Mouse (Mus musculus): Measurements from ENCODE around the gene Gm17655.

DNA sequence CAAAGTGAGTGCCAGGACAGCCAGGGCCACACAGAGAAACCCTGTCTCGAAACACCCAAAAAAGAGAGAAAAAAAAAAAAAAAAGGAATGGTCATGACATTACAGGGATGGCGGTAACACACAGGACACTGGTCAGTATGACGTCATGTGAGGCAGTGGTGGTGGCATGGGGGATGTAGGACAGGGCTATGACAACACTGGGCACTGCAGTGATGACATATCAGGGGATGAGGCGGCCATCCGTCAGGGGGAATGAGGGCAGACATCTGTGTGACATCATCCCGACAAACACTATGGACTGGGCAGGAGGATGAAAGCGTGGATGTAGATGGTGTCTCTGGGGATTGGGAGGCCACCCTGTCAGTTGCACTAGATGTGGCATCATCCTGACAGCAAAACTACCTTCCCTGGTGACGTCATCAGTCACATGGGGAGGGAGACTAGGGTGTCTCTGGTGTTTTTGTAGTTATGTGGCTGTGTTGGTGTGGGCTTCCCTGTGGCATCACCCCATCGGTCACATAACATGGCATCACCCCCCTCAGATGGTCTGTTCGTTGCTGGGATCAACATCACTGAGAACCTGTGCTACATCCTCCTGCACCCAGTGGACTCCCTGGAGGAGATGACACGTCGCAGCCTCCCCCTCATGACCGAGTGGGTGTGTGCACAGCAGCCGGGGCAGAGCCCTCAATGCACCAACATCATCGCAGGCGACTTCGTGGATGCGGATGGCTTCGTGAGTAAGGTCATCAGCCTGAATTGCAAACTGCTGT, 30.7 kb upstream of the Gm17655 start:
- TF ChIP-seq EP300 (optimal IDR thresholded peaks at IDR 0.05), result no peak
- no peak for TF ChIP-seq CTCF (IDR thresholded peaks at IDR 0.05; ENCODE audit: low read depth)

Data from stomach, postnatal 0 days (tissue).